Mouse (Mus musculus) liver, adult 2 months (tissue): ENCODE measurements around the gene Dnajb8.
A peak's percentile ranks its signal among the peaks of the same experiment; 100 is the strongest.

Experiments used
- CTCF ChIP-seq: fragments of 200-500 bp; IDR thresholded peaks from 2 replicates; pipeline ENCODE4 v1.5.1; 2011; ENCODE audit warnings: low read depth, low read length, control low read depth
- POLR2A ChIP-seq: fragments of 200-500 bp; IDR thresholded peaks from 2 replicates; pipeline ENCODE4 v1.6.1; 2011; ENCODE audit warnings: low read length, control low read depth; ENCODE audit not compliant: insufficient read depth; ENCODE audit errors: extremely low read depth

- TF ChIP-seq CTCF (no peak), POLR2A (0 out of 2 replicates have a peak, but pooled peaks have one; percentile 34)
Observed at GRCm38 (mm10) chr6:88198070-88198940, 23.8 kb upstream of the Dnajb8 start.
